Mouse (Mus musculus) liver, embryonic 11.5 days (tissue): ENCODE measurements around the gene Adcy9. TPM values are rescaled to one million over a fixed set of nuclear protein-coding genes. Genes with fewer than 3 reads are reported as not detected.

Source experiments
- ATAC-seq: fragments of 200-750 bp; cut with Nextera tagmentation; replicated peaks from 2 replicates; pipeline ENCODE4 v1.8.0; 2017; ENCODE audit warnings: moderate number of reproducible peaks, mild to moderate bottlenecking, moderate TSS enrichment, moderate library complexity; ENCODE audit not compliant: low FRiP score
- DNase-seq: peaks from one replicate; pipeline ENCODE4 v3.0.0-alpha.2; 2017; ENCODE audit warnings: low spot score
- H3K27ac ChIP-seq: fragments of 300-500 bp; sonication (generic); 2 replicates; pipeline ENCODE4 v1.5.1; 2014; ENCODE audit warnings: mild to moderate bottlenecking, low read depth, low read length, control low read depth
- H3K27me3 ChIP-seq: fragments of 300-500 bp; sonication (generic); replicated peaks from 2 replicates; pipeline ENCODE4 v1.6.1; 2014; ENCODE audit warnings: low read length, mixed read lengths; ENCODE audit not compliant: control insufficient read depth, insufficient read depth
- H3K36me3 ChIP-seq: fragments of 300-500 bp; sonication (generic); 2 replicates; pipeline ENCODE4 v1.6.1; 2014; ENCODE audit warnings: mild to moderate bottlenecking, low read length, moderate library complexity, mixed read lengths; ENCODE audit not compliant: control insufficient read depth, insufficient read depth
- H3K4me1 ChIP-seq: fragments of 300-500 bp; sonication (generic); replicated peaks from 2 replicates; pipeline ENCODE4 v1.6.1; 2014; ENCODE audit warnings: low read length, mixed read lengths; ENCODE audit not compliant: control insufficient read depth, insufficient read depth
- H3K4me2 ChIP-seq: fragments of 300-500 bp; sonication (generic); 2 replicates; pipeline ENCODE4 v1.6.1; 2014; ENCODE audit warnings: mild to moderate bottlenecking, control low read depth, moderate library complexity
- H3K4me3 ChIP-seq: fragments of 300-500 bp; sonication (generic); 2 replicates; pipeline ENCODE4 v1.5.1; 2014; ENCODE audit warnings: low read depth, low read length, control low read depth
- H3K9ac ChIP-seq: fragments of 300-500 bp; sonication (generic); 2 replicates; pipeline ENCODE4 v1.6.1; 2014; ENCODE audit warnings: low read depth, low read length, control low read depth
- H3K9me3 ChIP-seq: fragments of 300-500 bp; sonication (generic); 2 replicates; pipeline ENCODE4 v1.6.1; 2016; ENCODE audit warnings: low read length, inconsistent platforms, mixed read lengths; ENCODE audit not compliant: control insufficient read depth
- WGBS: fragments of 180-500 bp; shearing (Covaris S2); extraction: QIAGEN DNeasy Blood & Tissue Kit; methylation state at CpG from one replicate; pipeline ENCODE4 v1.1.7; 2014; 5-methylcytosine and 5-hydroxymethylcytosine counted together
- polyA plus RNA-seq: library from polyadenylated mRNA; unstranded; fragments of >200 nt; fragmentation: Nextera tagmentation; extraction: Ambion mirVana; gene quantifications from 2 replicates; pipeline ENCODE4 v1.2.1, GENCODE M21; 2014

Gene Adcy9
- polyA plus RNA-seq, 1 experiment from 2014 or later, result 1.6 TPM

- Histone ChIP-seq H3K9me3 (no peaks in the 10 kb centered on the region), H3K9ac (no peak overlapping the region), H3K4me2 (no peak overlapping the region), H3K27ac (no peak overlapping the region), H3K36me3 (no peaks in the 10 kb centered on the region), H3K4me3 (no peak overlapping the region), H3K27me3 (no peaks in the 10 kb centered on the region), H3K4me1 (no peaks in the 10 kb centered on the region)
- ATAC-seq (no peak), DNase-seq (no peak)
- WGBS, result 74% methylated on average over 5 of the region's 5 CpGs
Observed at GRCm38 (mm10) chr16:4285257-4285656, 135.0 kb downstream of the Adcy9 start.

GRCm38 (mm10) chr16:4283267-4283851, 136.9 kb downstream of the Adcy9 start:
- Histone ChIP-seq H3K4me3 (no peak overlapping the region), H3K9me3 (no peaks in the 10 kb centered on the region), H3K9ac (no peak overlapping the region), H3K4me2 (no peak overlapping the region), H3K27me3 (no peaks in the 10 kb centered on the region), H3K27ac (no peak overlapping the region), H3K4me1 (no peaks in the 10 kb centered on the region), H3K36me3 (no peaks in the 10 kb centered on the region)
- DNase-seq (no peak), ATAC-seq (no peak)
- WGBS, result 75% methylated on average over 11 of the region's 11 CpGs

GRCm38 (mm10) chr16:4281470-4281869, 138.8 kb downstream of the Adcy9 start:
- Histone ChIP-seq H3K27me3 (no peaks in the 10 kb centered on the region), H3K36me3 (no peaks in the 10 kb centered on the region), H3K4me1 (no peaks in the 10 kb centered on the region), H3K9ac (no peak overlapping the region), H3K4me3 (no peak overlapping the region), H3K4me2 (no peak overlapping the region), H3K9me3 (no peaks in the 10 kb centered on the region), H3K27ac (no peak overlapping the region)
- WGBS, result 58% methylated on average over 4 of the region's 4 CpGs
- ATAC-seq (no peak), DNase-seq (no peak)

- WGBS, result 83% methylated on average over 9 of the region's 9 CpGs
- no peak overlapping the region for H3K9ac ChIP-seq
- no peak overlapping the region for H3K4me3 ChIP-seq
- H3K27ac ChIP-seq, result no peak overlapping the region
- no peak overlapping the region for H3K4me2 ChIP-seq
- no peaks in the 10 kb centered on the region for H3K27me3 ChIP-seq
- H3K9me3 ChIP-seq, result no peaks in the 10 kb centered on the region
- DNase-seq (no peak), ATAC-seq (no peak)
- no peaks in the 10 kb centered on the region for H3K4me1 ChIP-seq
- no peaks in the 10 kb centered on the region for H3K36me3 ChIP-seq
Observed at GRCm38 (mm10) chr16:4280949-4281348, 139.3 kb downstream of the Adcy9 start.

GRCm38 (mm10) chr16:4279601-4280000, 140.7 kb downstream of the Adcy9 start:
- Histone ChIP-seq H3K9me3 (no peaks in the 10 kb centered on the region), H3K4me2 (no peak overlapping the region), H3K36me3 (no peaks in the 10 kb centered on the region), H3K9ac (no peak overlapping the region), H3K27me3 (no peaks in the 10 kb centered on the region), H3K4me3 (no peak overlapping the region), H3K4me1 (no peaks in the 10 kb centered on the region), H3K27ac (no peak overlapping the region)
- ATAC-seq (no peak), DNase-seq (no peak)
- WGBS, result 62% methylated on average over 3 of the region's 3 CpGs

GRCm38 (mm10) chr16:4276621-4277020, 143.7 kb downstream of the Adcy9 start:
- H3K4me3 ChIP-seq, result no peak overlapping the region
- DNase-seq (no peak), ATAC-seq (no peak)
- WGBS, result 83% methylated on average over 5 of the region's 5 CpGs
- no peaks in the 10 kb centered on the region for H3K27me3 ChIP-seq
- no peaks in the 10 kb centered on the region for H3K4me1 ChIP-seq
- no peaks in the 10 kb centered on the region for H3K9me3 ChIP-seq
- no peaks in the 10 kb centered on the region for H3K36me3 ChIP-seq
- H3K27ac ChIP-seq, result no peak overlapping the region
- no peak overlapping the region for H3K9ac ChIP-seq
- H3K4me2 ChIP-seq, result no peak overlapping the region

- Histone ChIP-seq H3K4me3 (no peak overlapping the region), H3K27me3 (no peaks in the 10 kb centered on the region), H3K27ac (no peak overlapping the region), H3K4me1 (no peaks in the 10 kb centered on the region), H3K4me2 (no peak overlapping the region), H3K36me3 (no peaks in the 10 kb centered on the region), H3K9ac (no peak overlapping the region), H3K9me3 (no peaks in the 10 kb centered on the region)
- DNase-seq (no peak), ATAC-seq (no peak)
- WGBS, result 74% methylated on average over 2 of the region's 2 CpGs
Observed at GRCm38 (mm10) chr16:4276151-4276550, 144.1 kb downstream of the Adcy9 start.

GRCm38 (mm10) chr16:4273702-4274476, 146.4 kb downstream of the Adcy9 start:
- no peaks in the 10 kb centered on the region for H3K4me1 ChIP-seq
- 69% methylated on average over 12 of the region's 12 CpGs for WGBS
- H3K9ac ChIP-seq, result no peak overlapping the region
- H3K9me3 ChIP-seq, result no peaks in the 10 kb centered on the region
- ATAC-seq (no peak; the same call in 1 of the 2 replicates), DNase-seq (no peak)
- no peaks in the 10 kb centered on the region for H3K36me3 ChIP-seq
- H3K27me3 ChIP-seq, result no peaks in the 10 kb centered on the region
- H3K4me2 ChIP-seq, result no peak overlapping the region
- H3K4me3 ChIP-seq, result no peak overlapping the region
- no peak overlapping the region for H3K27ac ChIP-seq

- Histone ChIP-seq H3K4me2 (no peak overlapping the region), H3K27ac (no peak overlapping the region), H3K36me3 (no peaks in the 10 kb centered on the region), H3K4me3 (no peak overlapping the region), H3K9ac (no peak overlapping the region), H3K4me1 (0 out of 2 replicates have a peak, but pooled peaks cover 3% of the 10 kb centered on the region), H3K9me3 (no peaks in the 10 kb centered on the region), H3K27me3 (no peaks in the 10 kb centered on the region)
- WGBS, result 50% methylated on average over 3 of the region's 3 CpGs
- ATAC-seq (peak; percentile 53; the same call in 1 of the 2 replicates), DNase-seq (no peak)
Observed at GRCm38 (mm10) chr16:4272254-4272653, 148.0 kb downstream of the Adcy9 start.
